Mouse (Mus musculus): Measurements from ENCODE around the gene Epb41l3.
"Not testable (repeated sequence)": the region's sequence is repeated elsewhere in the genome, so short reads cannot be mapped to it uniquely, and the experiment has no call there.

The Epb41l3 gene

GRCm38 (mm10) chr17:69109216-69109615, 33.7 kb downstream of the Epb41l3 start:
- DNase-seq, result no peak

GRCm38 (mm10) chr17:69112232-69112631, 36.7 kb downstream of the Epb41l3 start:
- no peak for DNase-seq

- no peak for DNase-seq
These were observed 43.7 kb downstream of the Epb41l3 start for GRCm38 (mm10) chr17:69119183-69119582.

GRCm38 (mm10) chr17:69120533-69121358, 45.3 kb downstream of the Epb41l3 start:
- DNase-seq, result no peak

- not testable (repeated sequence) for DNase-seq
These were observed 46.9 kb downstream of the Epb41l3 start for GRCm38 (mm10) chr17:69122403-69122802.

GRCm38 (mm10) chr17:69127436-69127835, 52.0 kb downstream of the Epb41l3 start:
- no peak for DNase-seq

GRCm38 (mm10) chr17:69127981-69128380, 52.5 kb downstream of the Epb41l3 start:
- no peak for DNase-seq

GRCm38 (mm10) chr17:69129434-69129833, 54.0 kb downstream of the Epb41l3 start:
- no peak for DNase-seq

- no peak for DNase-seq
These were observed 67.5 kb downstream of the Epb41l3 start for GRCm38 (mm10) chr17:69143017-69143416.

- DNase-seq, result no peak
These were observed 75.3 kb downstream of the Epb41l3 start for GRCm38 (mm10) chr17:69150826-69151225.

GRCm38 (mm10) chr17:69151281-69151680, 75.8 kb downstream of the Epb41l3 start:
- no peak for DNase-seq

- DNase-seq, result no peak
These were observed 79.6 kb downstream of the Epb41l3 start for GRCm38 (mm10) chr17:69155034-69155433.

- DNase-seq, result peak; percentile 61
These were observed 81.1 kb downstream of the Epb41l3 start for GRCm38 (mm10) chr17:69156522-69157100.

GRCm38 (mm10) chr17:69157101-69157808, 81.8 kb downstream of the Epb41l3 start:
- DNase-seq, result peak; percentile 49

GRCm38 (mm10) chr17:69157809-69158185, 82.3 kb downstream of the Epb41l3 start:
- DNase-seq, result no peak

- DNase-seq, result no peak
These were observed 83.2 kb downstream of the Epb41l3 start for GRCm38 (mm10) chr17:69158690-69159089.

GRCm38 (mm10) chr17:69162731-69163130, 87.2 kb downstream of the Epb41l3 start:
- DNase-seq, result no peak

- no peak for DNase-seq
These were observed 101.5 kb downstream of the Epb41l3 start for GRCm38 (mm10) chr17:69176949-69177501.

- DNase-seq, result no peak
These were observed 102.5 kb downstream of the Epb41l3 start for GRCm38 (mm10) chr17:69177954-69178353.

GRCm38 (mm10) chr17:69180905-69181559, 105.5 kb downstream of the Epb41l3 start:
- peak; percentile 26 for DNase-seq

- DNase-seq, result no peak
These were observed 106.3 kb downstream of the Epb41l3 start for GRCm38 (mm10) chr17:69181560-69182316.

GRCm38 (mm10) chr17:69187794-69188193, 112.3 kb downstream of the Epb41l3 start:
- DNase-seq, result no peak

Measured in right cerebral cortex, postnatal 4 days (tissue).